Mouse (Mus musculus): ENCODE measurements around the gene Fezf1. TPM values are rescaled to one million over a fixed set of nuclear protein-coding genes. Genes with fewer than 3 reads are reported as not detected.

Gene Fezf1
- polyA plus RNA-seq, 1 experiment from 2014 or later, result not detected

DNA sequence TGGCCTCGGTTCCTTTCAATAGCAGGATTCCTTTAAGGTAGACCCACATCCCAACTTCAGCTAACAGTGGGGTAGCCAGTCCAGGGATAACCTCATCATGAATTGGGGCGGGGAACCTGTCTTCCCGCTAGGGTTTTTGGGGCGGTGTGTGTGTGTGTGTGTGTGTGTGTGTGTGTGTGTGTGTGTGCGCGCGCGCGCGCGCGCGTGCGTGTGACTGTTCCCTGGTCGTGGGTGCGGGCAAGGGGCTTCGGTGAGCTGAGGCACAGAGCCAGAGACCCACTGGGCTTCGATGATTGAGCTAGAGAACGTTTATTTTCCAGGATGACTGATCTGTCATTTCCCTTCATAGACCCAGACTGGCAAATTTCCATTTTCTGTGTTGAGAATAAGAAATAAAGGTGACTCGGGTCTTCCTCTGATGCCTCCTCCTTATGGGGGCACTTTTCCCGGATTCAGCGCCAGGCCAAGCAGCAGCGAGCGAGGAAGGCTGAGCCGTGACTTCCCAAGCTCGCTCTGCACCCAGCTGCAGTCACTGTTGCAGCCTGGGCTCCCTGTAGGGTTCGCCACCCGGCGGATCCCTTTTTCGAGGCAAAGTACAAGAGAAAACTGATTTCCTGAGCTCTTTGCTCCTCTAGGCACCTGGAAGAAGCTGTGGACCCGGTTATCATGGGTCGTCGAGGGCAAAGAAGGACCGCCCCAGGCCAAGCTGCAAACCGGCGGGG, 12.0 kb upstream of the Fezf1 start:
- Histone ChIP-seq H3K4me3 (replicated peaks; ENCODE audit: low read length) (no peak overlapping the region), H3K4me2 (ENCODE audit: low read depth, low read length) (no peak overlapping the region), H3K27ac (ENCODE audit: low read length) (no peak overlapping the region), H3K4me1 (ENCODE audit: control insufficient read depth, insufficient read depth, low read length) (no peaks in the 10 kb centered on the region), H3K9me3 (replicated peaks; ENCODE audit: control insufficient read depth, low read length) (no peaks in the 10 kb centered on the region), H3K9ac (ENCODE audit: low read length) (no peak overlapping the region), H3K27me3 (ENCODE audit: control insufficient read depth, insufficient read depth, low read length) (peaks cover 67% of the 10 kb centered on the region), H3K36me3 (ENCODE audit: control insufficient read depth, insufficient read depth, low read length) (no peaks in the 10 kb centered on the region)
- 4% methylated on average over 36 of the region's 36 CpGs for WGBS
- no peak for ATAC-seq (ENCODE audit: insufficient read depth, low FRiP score)

DNA sequence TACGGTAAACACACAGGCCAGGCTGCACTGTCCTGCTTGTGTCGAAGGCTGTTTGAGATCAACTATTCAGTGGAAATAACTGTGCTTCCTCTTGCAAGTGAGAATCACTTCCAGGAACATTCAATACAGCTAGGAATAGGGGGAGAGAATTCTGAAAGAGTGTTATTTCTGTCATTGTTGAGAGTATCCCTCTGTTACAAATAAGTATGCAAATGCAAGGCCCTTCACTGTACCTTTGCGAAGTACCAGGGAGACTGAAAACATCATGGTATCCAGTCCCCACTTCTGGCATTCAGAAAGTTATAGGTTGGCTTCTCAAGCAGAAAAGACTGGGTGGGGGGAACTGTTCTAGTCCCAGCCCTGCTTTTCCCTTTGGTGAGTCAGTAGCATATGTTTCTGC, 9.8 kb upstream of the Fezf1 start:
- H3K36me3 ChIP-seq (ENCODE audit: control insufficient read depth, insufficient read depth, low read length), result no peaks in the 10 kb centered on the region
- H3K4me1 ChIP-seq (ENCODE audit: control insufficient read depth, insufficient read depth, low read length), result no peaks in the 10 kb centered on the region
- no peak for ATAC-seq (ENCODE audit: insufficient read depth, low FRiP score)
- H3K27me3 ChIP-seq (ENCODE audit: control insufficient read depth, insufficient read depth, low read length), result peaks cover 79% of the 10 kb centered on the region
- no peaks in the 10 kb centered on the region for H3K9me3 ChIP-seq (replicated peaks; ENCODE audit: control insufficient read depth, low read length)
- H3K27ac ChIP-seq (ENCODE audit: low read length), result no peak overlapping the region
- H3K4me3 ChIP-seq (replicated peaks; ENCODE audit: low read length), result no peak overlapping the region
- 21% methylated on average over 3 of the region's 3 CpGs for WGBS
- H3K4me2 ChIP-seq (ENCODE audit: low read depth, low read length), result no peak overlapping the region
- no peak overlapping the region for H3K9ac ChIP-seq (ENCODE audit: low read length)

DNA sequence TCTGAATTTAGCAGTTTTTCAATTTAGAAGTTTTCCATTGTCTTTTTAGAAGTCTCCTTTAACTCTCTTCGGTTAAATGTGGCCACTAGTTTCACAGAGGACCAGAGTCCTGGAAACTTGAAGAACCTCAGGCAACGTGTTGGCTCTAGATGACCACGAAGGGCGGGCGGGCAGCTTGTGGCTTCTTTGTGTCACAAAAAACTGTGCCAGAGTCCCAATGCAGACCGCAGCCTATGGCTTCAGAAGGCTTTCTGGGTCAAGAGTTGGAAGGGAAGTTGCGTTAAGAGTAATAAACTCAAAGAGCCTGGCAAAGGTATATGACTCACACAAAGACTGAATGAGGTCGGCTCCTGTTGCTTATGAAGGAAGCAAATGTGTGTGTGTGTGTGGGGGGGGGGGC, 7.0 kb upstream of the Fezf1 start:
- Histone ChIP-seq H3K4me2 (ENCODE audit: low read depth, low read length) (no peak overlapping the region), H3K36me3 (ENCODE audit: control insufficient read depth, insufficient read depth, low read length) (no peaks in the 10 kb centered on the region), H3K27me3 (ENCODE audit: control insufficient read depth, insufficient read depth, low read length) (peaks cover 76% of the 10 kb centered on the region), H3K9me3 (replicated peaks; ENCODE audit: control insufficient read depth, low read length) (no peaks in the 10 kb centered on the region), H3K9ac (ENCODE audit: low read length) (no peak overlapping the region), H3K27ac (ENCODE audit: low read length) (no peak overlapping the region), H3K4me3 (replicated peaks; ENCODE audit: low read length) (no peak overlapping the region), H3K4me1 (ENCODE audit: control insufficient read depth, insufficient read depth, low read length) (no peaks in the 10 kb centered on the region)
- 5% methylated on average over 8 of the region's 8 CpGs for WGBS
- ATAC-seq (ENCODE audit: insufficient read depth, low FRiP score), result no peak

DNA sequence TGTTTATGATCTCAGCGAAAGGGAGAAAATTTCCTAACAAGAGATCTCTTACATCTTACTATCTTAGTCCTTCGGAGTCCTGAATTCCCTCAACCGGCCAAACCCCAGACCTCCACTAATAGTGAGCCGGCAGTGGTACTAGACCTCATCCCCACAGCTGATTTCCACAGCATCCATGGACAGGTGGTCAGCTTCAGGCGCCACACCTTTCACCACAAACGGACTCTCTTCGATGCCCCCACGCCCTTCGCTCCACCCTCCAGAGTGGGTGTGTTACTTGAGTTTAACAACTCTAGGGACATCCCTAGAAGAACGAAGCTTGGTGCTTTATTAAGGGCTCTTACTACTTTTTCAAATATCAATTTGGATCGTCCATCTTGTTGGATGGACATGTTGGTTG, 6.5 kb upstream of the Fezf1 start:
- no peak overlapping the region for H3K4me3 ChIP-seq (replicated peaks; ENCODE audit: low read length)
- WGBS, result 1% methylated on average over 11 of the region's 11 CpGs
- no peaks in the 10 kb centered on the region for H3K36me3 ChIP-seq (ENCODE audit: control insufficient read depth, insufficient read depth, low read length)
- H3K4me1 ChIP-seq (ENCODE audit: control insufficient read depth, insufficient read depth, low read length), result no peaks in the 10 kb centered on the region
- H3K9ac ChIP-seq (ENCODE audit: low read length), result no peak overlapping the region
- no peak overlapping the region for H3K4me2 ChIP-seq (ENCODE audit: low read depth, low read length)
- no peaks in the 10 kb centered on the region for H3K9me3 ChIP-seq (replicated peaks; ENCODE audit: control insufficient read depth, low read length)
- H3K27me3 ChIP-seq (ENCODE audit: control insufficient read depth, insufficient read depth, low read length), result peaks cover 76% of the 10 kb centered on the region
- no peak overlapping the region for H3K27ac ChIP-seq (ENCODE audit: low read length)
- ATAC-seq (ENCODE audit: insufficient read depth, low FRiP score), result no peak

DNA sequence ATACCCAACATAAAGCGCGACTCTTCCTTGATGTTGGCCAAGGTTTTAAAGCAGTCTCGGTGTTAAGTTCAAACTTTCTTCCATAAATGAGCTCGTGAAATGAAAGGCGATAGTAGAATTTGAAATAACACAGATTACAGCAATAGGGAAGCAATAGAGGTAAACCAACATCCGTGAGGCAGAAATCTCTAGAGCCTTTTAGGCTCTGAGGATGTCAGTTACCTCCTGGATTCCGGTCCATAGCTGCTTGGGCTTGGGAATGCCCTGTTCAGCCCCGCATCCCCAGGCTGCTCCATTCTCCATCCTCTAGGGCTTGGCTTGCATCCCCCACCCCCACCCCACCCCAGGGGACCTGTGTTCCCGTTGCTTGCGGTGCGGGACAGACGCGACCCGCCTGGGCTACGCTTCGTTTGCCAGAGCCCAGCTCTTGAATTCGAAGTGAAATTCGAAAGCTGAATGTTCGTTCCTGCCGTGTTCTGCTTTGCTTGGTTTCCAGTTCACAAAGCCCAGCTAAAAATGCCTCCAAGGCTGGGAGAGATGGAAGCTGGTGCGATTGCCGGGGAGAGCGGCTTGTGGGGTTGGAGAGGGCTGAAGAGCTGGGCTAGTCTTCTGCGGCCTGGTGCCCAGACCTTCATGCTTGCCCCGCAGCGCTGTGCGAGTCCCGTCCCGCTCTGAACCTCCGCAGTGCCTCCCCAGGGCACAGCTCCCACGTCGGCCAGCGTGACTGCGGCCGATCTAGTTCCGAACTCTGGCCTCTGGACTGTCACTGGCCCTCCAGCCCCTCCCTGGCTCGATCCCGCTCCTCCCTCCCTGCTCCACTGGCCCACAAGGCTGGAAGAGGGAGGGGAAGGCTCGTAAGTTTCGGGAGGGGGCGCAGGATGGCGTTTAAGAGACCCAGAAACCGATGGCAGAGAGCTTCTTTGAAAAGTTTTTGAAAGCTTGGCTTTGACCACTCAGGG, 5.5 kb upstream of the Fezf1 start:
- H3K36me3 ChIP-seq (ENCODE audit: control insufficient read depth, insufficient read depth, low read length), result no peaks in the 10 kb centered on the region
- H3K27ac ChIP-seq (ENCODE audit: low read length), result no peak overlapping the region
- H3K4me3 ChIP-seq (replicated peaks; ENCODE audit: low read length), result no peak overlapping the region
- WGBS, result under 1% methylated on average over 43 of the region's 43 CpGs
- no peaks in the 10 kb centered on the region for H3K9me3 ChIP-seq (replicated peaks; ENCODE audit: control insufficient read depth, low read length)
- H3K9ac ChIP-seq (ENCODE audit: low read length), result no peak overlapping the region
- H3K4me1 ChIP-seq (ENCODE audit: control insufficient read depth, insufficient read depth, low read length), result no peaks in the 10 kb centered on the region
- H3K27me3 ChIP-seq (ENCODE audit: control insufficient read depth, insufficient read depth, low read length), result peaks cover 76% of the 10 kb centered on the region
- no peak for ATAC-seq (ENCODE audit: insufficient read depth, low FRiP score)
- H3K4me2 ChIP-seq (ENCODE audit: low read depth, low read length), result no peak overlapping the region

DNA sequence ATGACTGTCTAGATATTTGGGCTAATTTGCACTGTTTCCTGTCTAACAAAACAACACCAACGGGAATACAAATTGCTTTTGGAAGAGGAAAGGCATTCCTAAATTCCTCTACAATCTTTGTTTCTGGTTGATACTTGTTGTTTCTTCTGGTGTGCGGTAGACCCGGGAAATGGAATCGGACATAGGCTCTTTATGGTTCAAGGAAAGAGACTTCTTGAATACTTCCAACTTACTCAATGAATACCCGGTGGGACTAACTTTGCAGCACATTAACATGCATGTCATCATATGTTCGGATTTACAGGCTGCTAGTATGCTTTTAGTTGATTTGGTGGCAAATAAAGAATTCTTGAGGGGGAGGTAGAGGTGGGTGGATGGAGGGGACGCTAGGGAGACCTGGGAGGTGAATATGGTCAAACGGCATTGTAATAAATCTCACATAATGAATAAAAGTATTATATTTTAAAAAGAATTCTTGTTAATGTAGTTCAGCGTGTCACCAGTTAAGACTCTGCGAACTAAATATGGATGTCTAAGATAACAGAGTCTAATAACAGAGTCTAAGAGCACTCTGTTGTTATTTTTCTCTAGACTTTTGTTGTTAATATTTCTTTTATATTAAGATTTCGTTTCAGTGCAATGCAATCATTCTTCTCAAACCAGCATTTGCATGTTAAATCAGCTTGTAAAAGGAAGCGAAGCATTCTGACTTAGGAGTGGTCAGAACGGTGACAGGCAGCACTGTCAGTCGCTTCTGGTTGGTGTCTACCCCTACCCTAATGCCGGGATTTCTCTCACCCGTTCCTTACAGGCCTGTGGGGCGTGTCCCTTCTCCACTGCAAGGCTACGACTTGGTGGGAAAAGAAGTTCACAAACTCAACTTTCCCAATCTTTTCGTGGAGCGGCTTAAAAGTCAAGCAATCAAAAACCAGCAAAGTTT, 4.3 kb upstream of the Fezf1 start:
- Histone ChIP-seq H3K9me3 (replicated peaks; ENCODE audit: control insufficient read depth, low read length) (no peaks in the 10 kb centered on the region), H3K27me3 (ENCODE audit: control insufficient read depth, insufficient read depth, low read length) (peaks cover 76% of the 10 kb centered on the region), H3K4me2 (ENCODE audit: low read depth, low read length) (no peak overlapping the region), H3K4me1 (ENCODE audit: control insufficient read depth, insufficient read depth, low read length) (peaks cover 6% of the 10 kb centered on the region; the same call in 1 of the 2 replicates), H3K9ac (ENCODE audit: low read length) (no peak overlapping the region), H3K36me3 (ENCODE audit: control insufficient read depth, insufficient read depth, low read length) (no peaks in the 10 kb centered on the region), H3K27ac (ENCODE audit: low read length) (no peak overlapping the region), H3K4me3 (replicated peaks; ENCODE audit: low read length) (no peak overlapping the region)
- 3% methylated on average over 20 of the region's 20 CpGs for WGBS
- no peak for ATAC-seq (ENCODE audit: insufficient read depth, low FRiP score)

DNA sequence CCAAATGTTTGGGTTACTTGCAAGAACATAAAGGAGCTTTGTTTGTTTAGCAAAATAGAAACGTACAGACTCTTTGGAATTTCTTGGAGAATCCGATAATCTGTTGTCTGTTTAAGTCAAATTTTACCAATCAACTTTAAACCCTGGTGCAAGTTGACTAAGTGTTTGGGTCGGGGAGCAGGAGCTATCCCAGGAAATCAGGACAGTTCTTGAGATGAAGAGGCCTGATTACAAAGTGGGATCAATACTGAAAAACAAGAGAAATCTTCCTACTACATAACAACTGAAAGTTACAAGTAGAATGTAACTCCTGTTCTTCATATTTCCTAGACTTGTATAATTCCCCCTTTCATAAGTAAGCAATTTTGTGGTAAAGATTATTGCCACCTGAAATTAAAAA, 3.3 kb upstream of the Fezf1 start:
- Histone ChIP-seq H3K27ac (ENCODE audit: low read length) (no peak overlapping the region), H3K27me3 (ENCODE audit: control insufficient read depth, insufficient read depth, low read length) (peaks cover 81% of the 10 kb centered on the region), H3K4me3 (replicated peaks; ENCODE audit: low read length) (no peak overlapping the region), H3K9me3 (replicated peaks; ENCODE audit: control insufficient read depth, low read length) (no peaks in the 10 kb centered on the region), H3K9ac (ENCODE audit: low read length) (no peak overlapping the region), H3K36me3 (ENCODE audit: control insufficient read depth, insufficient read depth, low read length) (no peaks in the 10 kb centered on the region), H3K4me2 (ENCODE audit: low read depth, low read length) (no peak overlapping the region), H3K4me1 (ENCODE audit: control insufficient read depth, insufficient read depth, low read length) (peaks cover 6% of the 10 kb centered on the region; the same call in 1 of the 2 replicates)
- ATAC-seq (ENCODE audit: insufficient read depth, low FRiP score), result no peak
- WGBS, result 7% methylated on average over 3 of the region's 3 CpGs

DNA sequence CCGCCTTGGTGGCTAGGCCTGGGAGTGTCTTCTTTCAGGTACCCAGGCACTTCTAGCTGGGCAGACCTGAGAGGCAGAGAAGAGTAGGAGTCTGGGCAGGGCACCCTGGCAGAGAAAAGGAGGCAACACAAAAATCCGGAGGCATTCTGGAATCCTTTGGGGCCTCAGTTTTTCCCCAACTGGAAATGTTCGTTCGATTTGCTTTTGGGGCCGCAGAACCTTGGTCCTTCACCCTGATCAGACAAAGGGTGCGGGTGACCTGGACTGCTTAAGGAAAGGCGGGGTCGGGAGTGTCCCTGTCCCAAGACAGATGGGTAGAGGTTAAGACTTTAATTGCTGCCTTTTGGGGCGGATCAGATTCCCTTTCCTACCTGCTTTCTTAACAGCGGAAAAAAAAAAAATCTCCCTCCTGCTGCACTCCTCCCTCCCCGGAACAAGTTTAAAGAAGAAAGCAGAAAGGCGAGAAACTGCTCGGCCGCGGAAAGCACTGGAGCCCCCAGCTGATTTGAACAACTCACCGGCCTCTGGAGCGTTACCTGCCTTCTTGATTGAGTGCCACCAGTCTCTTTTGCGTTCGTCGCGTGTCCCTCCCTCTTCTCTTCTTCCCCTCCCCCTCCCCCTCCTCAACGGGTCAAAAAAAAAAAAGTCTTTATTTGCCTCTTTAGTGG, 2.3 kb upstream of the Fezf1 start:
- 3% methylated on average over 22 of the region's 22 CpGs for WGBS

More for the DNA sequence above, 2.3 kb upstream of the Fezf1 start:
- Histone ChIP-seq H3K27ac (ENCODE audit: low read length) (no peak overlapping the region), H3K36me3 (ENCODE audit: control insufficient read depth, insufficient read depth, low read length) (no peaks in the 10 kb centered on the region), H3K27me3 (ENCODE audit: control insufficient read depth, insufficient read depth, low read length) (peaks cover 79% of the 10 kb centered on the region), H3K4me2 (ENCODE audit: low read depth, low read length) (no peak overlapping the region), H3K4me3 (replicated peaks; ENCODE audit: low read length) (no peak overlapping the region), H3K4me1 (ENCODE audit: control insufficient read depth, insufficient read depth, low read length) (peaks cover 6% of the 10 kb centered on the region; the same call in 1 of the 2 replicates), H3K9ac (ENCODE audit: low read length) (no peak overlapping the region), H3K9me3 (replicated peaks; ENCODE audit: control insufficient read depth, low read length) (no peaks in the 10 kb centered on the region)
- ATAC-seq (ENCODE audit: insufficient read depth, low FRiP score), result no peak

Data from stomach, embryonic 16.5 days (tissue).